Mouse (Mus musculus) bone marrow, adult 2 months (tissue): ENCODE results near the gene Ak2. TPM values are rescaled to one million over a fixed set of nuclear protein-coding genes. Genes with fewer than 3 reads are reported as not detected.

ENCODE experiments used
- H3K27ac ChIP-seq: fragments of 200-500 bp; 2 replicates; pipeline ENCODE4 v1.5.1; 2012; ENCODE audit warnings: low read depth, mild to moderate bottlenecking, control low read depth, inconsistent platforms, low read length; ENCODE audit not compliant: control insufficient read depth, poor library complexity, insufficient read depth
- H3K4me1 ChIP-seq: fragments of 200-500 bp; 2 replicates; pipeline ENCODE4 v1.6.1; 2011; ENCODE audit warnings: low read length; ENCODE audit not compliant: control insufficient read depth, insufficient read depth
- H3K4me3 ChIP-seq: fragments of 200-500 bp; replicated peaks from 2 replicates; pipeline ENCODE3; 2011; ENCODE audit warnings: mild to moderate bottlenecking, low read depth, low read length, control low read depth; ENCODE audit not compliant: control insufficient read depth
- CTCF ChIP-seq: fragments of 200-500 bp; IDR thresholded peaks from 2 replicates; pipeline ENCODE4 v1.5.1; 2011; ENCODE audit warnings: low read length, control low read depth; ENCODE audit not compliant: control insufficient read depth, insufficient read depth
- POLR2A ChIP-seq: fragments of 200-500 bp; IDR thresholded peaks from 2 replicates; pipeline ENCODE4 v1.6.1; 2011; ENCODE audit warnings: low read depth, mild to moderate bottlenecking, control low read depth, low read length, borderline replicate concordance; ENCODE audit not compliant: control insufficient read depth
- WGBS: fragments of 180-500 bp; shearing (Covaris S2); methylation state at CpG from one replicate; pipeline ENCODE4 v1.1.7; 2018; 5-methylcytosine and 5-hydroxymethylcytosine counted together
- polyA plus RNA-seq: library from polyadenylated mRNA; stranded (reverse); fragments of >200 nt; gene quantifications from 2 replicates; pipeline ENCODE4 v1.2.4, GENCODE M21; 2011; ENCODE audit warnings: low replicate concordance; ENCODE audit not compliant: missing spikeins, insufficient read depth, insufficient read length

Gene Ak2
- polyA plus RNA-seq, 1 experiment, result 118 TPM

DNA sequence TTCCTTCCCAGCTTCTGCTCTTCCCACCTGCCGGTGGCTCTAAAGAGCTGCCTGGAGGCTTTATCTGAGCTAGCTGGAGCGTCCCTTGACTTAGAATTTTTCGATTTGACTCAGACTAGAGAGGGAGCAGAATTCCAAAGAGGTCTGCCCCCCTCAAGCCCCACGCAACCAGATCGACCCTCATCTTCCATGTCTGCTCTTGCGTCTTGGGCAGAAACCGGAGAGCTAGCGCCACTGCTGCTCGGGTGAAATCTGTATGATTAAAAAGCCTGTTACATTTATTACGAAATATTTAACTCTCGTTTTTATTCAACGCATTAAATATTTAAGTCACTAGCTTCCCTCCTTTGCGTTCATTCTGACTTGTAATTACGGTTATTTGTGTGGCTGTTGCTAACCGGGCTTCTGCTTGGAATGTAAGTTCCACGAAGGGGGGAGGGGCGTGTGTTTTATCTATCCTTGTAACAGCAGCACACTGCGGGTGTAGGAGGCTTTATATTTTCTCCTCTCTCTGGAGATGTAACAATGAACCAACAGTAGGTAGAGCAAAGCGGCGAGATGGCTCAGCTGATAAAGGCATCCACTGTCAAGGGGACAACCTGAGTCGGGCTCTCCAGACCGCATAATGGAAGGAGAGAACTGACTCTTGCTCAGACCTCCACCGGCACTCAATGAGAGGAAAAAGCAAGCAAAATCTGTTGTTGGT, 57.7 kb downstream of the Ak2 start:
- no peak overlapping the region for H3K27ac ChIP-seq
- H3K4me3 ChIP-seq, result peak overlapping the region; percentile 49
- no peaks in the 10 kb centered on the region; the same call in 1 of the 2 replicates for H3K4me1 ChIP-seq
- 8% methylated on average over 23 of the region's 23 CpGs for WGBS
- TF ChIP-seq POLR2A (no peak), CTCF (no peak)

DNA sequence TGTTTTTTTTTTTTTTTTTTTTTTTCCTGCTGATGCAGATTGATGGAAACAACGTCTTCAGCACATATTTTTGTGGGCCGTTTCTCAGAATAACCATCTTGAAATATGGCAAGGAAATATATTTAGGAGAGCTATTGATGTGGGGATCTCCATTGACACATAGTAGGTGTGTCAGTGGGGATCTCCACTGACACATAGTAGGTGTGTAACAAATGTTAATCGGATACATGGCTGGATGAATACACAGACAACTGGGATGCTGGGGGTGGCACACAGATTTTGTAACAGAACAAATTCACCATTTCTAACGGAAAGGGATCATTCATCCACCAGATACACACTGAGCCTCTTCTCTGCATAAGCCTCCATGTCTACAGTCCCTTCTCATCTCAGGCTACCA, 58.6 kb downstream of the Ak2 start:
- Histone ChIP-seq H3K27ac (no peak overlapping the region), H3K4me3 (no peak overlapping the region), H3K4me1 (no peaks in the 10 kb centered on the region; the same call in 1 of the 2 replicates)
- no peak for TF ChIP-seq POLR2A
- no peak for TF ChIP-seq CTCF
- WGBS, result 73% methylated on average over 4 of the region's 4 CpGs

DNA sequence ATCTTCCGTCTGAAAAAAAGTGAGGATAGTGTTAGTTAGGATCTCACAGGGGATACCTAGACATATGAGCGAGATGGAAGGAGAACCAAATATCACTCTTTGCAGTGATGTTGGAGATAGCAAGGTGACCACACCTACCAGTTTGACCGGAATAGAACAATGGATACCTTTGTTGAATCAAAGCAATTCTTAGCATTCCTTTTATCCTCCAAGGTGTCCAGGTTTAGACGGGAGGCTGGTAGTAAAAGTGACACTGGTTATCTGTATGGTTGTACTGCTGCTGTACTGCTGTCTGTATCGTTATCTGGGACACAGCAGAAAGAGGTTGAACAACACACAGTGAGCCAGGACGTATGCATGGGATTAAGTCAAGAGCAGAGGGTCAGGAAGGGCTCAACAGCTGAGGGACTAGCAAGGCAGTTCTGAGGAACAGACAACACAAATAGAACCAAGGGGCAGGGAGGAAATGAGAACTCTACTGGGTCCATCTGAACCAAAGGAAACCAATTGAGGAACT, 59.2 kb downstream of the Ak2 start:
- Histone ChIP-seq H3K27ac (no peak overlapping the region), H3K4me3 (no peak overlapping the region), H3K4me1 (no peaks in the 10 kb centered on the region; the same call in 1 of the 2 replicates)
- WGBS, result 60% methylated on average over 6 of the region's 6 CpGs
- no peak for TF ChIP-seq CTCF
- no peak for TF ChIP-seq POLR2A

DNA sequence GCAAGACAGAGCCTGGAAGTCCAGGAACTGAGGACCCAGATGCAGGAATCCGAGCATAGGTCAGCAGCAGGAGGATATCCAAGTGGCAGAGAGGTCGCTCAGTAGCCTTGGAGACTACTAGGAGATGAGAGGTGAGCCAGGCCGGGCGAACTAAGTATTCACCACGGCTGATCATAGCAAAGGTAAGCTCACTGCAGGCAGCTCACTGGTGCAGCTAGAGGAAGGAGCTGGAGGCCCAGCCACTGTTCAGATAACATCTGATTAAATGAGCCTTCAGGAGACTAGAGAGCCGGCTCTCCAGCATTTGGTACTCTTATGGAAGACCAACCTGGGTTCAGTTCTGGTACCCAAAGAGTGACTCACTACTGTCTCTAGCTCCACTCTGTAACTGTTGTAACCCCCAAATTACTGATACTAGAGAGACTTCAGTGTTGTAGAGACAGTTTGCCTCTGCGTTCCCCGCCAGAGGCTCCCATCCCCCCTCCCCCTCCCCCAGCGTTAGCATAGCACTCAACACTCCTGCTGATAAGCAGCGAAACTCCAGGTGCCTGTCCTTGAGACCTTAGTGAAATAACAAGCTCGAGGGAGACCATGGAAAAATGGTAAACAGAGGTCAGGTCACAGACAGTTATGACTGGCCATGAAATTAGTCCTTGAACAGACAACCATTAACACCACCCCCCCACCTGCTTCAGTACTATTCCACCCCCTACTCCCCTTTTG, 59.9 kb downstream of the Ak2 start:
- no peak for TF ChIP-seq CTCF
- TF ChIP-seq POLR2A, result no peak
- H3K4me3 ChIP-seq, result no peak overlapping the region
- 60% methylated on average over 11 of the region's 11 CpGs for WGBS
- no peak overlapping the region for H3K27ac ChIP-seq
- no peaks in the 10 kb centered on the region; the same call in 1 of the 2 replicates for H3K4me1 ChIP-seq

DNA sequence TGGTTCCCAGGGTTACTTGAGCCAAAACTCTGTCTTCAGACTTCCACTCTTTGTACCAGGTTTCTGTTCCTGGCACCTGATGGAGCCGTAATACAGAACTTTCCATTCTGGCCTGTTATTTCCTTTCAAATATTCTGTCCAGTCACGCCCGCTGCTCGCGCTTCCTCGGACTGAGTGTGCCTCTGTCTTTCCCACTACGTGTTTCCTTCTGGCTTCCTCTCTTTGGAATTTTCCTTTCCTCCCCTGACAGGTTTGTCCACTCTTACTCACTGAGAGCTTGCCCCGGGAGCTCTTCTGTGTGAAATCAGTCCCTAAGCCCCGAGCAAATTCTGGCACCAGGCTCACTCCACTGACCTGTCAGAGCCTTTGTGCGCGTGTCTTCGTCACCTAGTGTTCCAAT, 63.0 kb downstream of the Ak2 start:
- 91% methylated on average over 12 of the region's 12 CpGs for WGBS
- no peaks in the 10 kb centered on the region; the same call in 1 of the 2 replicates for H3K4me1 ChIP-seq
- TF ChIP-seq POLR2A (no peak), CTCF (no peak)
- H3K4me3 ChIP-seq, result no peak overlapping the region
- no peak overlapping the region for H3K27ac ChIP-seq

DNA sequence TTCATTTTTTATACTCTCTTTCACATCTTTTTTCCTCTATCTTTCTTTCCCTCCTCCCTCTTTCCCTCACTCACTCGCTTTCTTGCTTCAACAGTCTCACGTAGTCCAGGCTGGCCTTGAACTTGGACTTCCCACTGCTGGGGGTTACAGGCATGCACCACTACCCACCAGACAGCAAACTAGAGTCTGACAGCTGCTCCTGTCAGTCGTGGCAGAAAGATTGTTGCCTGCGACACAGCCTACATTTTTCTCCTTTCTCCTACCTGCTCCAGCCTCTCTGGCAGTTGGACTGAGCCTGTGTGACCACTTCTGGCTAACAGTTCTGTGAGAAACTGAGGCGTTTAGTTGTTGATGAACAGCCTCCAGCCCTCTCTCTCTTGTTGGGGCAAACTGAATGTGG, 63.8 kb downstream of the Ak2 start:
- no peak overlapping the region for H3K27ac ChIP-seq
- H3K4me1 ChIP-seq, result no peaks in the 10 kb centered on the region; the same call in 1 of the 2 replicates
- WGBS, result 78% methylated on average over 5 of the region's 5 CpGs
- no peak overlapping the region for H3K4me3 ChIP-seq
- TF ChIP-seq CTCF, result no peak
- no peak for TF ChIP-seq POLR2A

DNA sequence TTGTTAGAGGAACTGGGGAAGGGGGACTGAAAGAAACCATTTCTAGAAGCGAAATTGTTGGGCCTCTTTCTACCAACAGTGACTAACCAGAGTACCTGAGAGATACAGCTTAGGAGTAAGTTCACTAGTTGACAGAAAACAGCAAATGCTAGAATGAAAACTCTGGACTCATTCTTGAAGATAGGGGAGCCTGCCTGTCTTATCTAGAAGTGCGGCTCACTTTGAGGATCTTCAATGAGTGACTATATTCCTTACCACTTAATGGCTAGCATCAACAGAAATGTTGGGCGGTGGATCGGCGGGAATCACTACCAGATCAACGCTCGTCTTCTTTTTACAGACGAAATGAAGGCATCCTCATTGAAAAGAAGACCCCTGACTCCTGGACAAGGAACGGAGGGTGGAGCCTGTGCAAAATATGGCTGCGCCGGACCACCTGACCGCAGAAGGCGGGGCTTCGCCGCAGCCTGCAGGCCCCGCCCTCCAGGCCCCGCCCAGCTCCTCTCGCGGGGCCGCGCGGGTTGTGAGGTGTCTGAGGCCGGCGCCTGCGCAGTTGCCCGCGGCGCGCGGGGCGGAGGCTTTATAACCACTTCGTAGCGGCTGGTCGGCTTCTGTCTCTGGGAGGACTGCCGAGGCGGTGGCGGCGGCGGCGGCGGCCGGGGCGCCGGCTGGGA, 65.9 kb downstream of the Ak2 start:
- H3K4me1 ChIP-seq, result peaks cover 1% of the 10 kb centered on the region
- H3K27ac ChIP-seq, result peak overlapping the region; percentile 98
- WGBS, result 4% methylated on average over 41 of the region's 44 CpGs
- H3K4me3 ChIP-seq, result peak overlapping the region; percentile 96
- peak; percentile 95; the same call in 1 of the 2 replicates for TF ChIP-seq POLR2A
- no peak for TF ChIP-seq CTCF
